Mouse (Mus musculus): Measurements from ENCODE around the gene Pkp4. TPM values are rescaled to one million over a fixed set of nuclear protein-coding genes. Genes with fewer than 3 reads are reported as not detected.

Gene Pkp4
- polyA plus RNA-seq (2014; fragmentation: Nextera tagmentation; extraction: Ambion mirVana): 17.4 and 19.3 TPM in 2 replicates

DNA sequence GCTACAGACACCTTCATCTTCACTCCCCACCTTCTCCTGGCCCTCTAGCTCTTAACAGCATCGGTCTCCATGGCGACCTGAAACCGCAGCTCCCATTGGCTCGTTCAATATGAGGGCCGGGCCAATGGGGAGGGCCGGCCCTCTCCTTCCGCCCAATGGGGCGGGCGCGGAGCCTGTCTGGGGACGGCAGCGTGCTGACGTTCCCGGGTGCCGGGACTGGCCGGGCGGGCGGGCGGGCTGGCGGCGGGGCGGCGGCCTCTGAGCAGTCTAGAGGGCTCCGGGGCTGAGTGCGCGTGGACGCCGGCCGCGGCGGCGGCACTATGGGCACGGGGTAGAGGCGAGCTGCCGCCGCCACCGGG lies at the start of gene Pkp4, which contains the start of gene Ccdc148:
Gene Pkp4 (plus strand): TSS at position 246 of the 359 bp plus-strand sequence.
Gene Ccdc148 (minus strand): TSS at position 79 of the 359 bp plus-strand sequence.
- H3K27ac ChIP-seq (replicated peaks; ENCODE audit: low read depth, low read length): peak within 1 kb of the TSS; percentile 66
- no peaks in the 10 kb centered on the region for H3K4me1 ChIP-seq (ENCODE audit: control insufficient read depth, insufficient read depth, low read length)
- DNase-seq (ENCODE audit: low spot score): peak; percentile 96
- peak within 1 kb of the TSS; percentile 85 for H3K9ac ChIP-seq (replicated peaks; ENCODE audit: low read length)
- no peaks in the 10 kb centered on the region for H3K36me3 ChIP-seq (replicated peaks; ENCODE audit: control insufficient read depth, insufficient read depth, low read depth, low read length)
- no peaks in the 10 kb centered on the region for H3K9me3 ChIP-seq (replicated peaks; ENCODE audit: control insufficient read depth, low read length)
- H3K4me3 ChIP-seq (ENCODE audit: low read depth, low read length): peak within 1 kb of the TSS; percentile 94
- H3K27me3 ChIP-seq (ENCODE audit: control insufficient read depth, insufficient read depth, low read length): no peaks in the 10 kb centered on the region
- 0% methylated on average over 23 of the region's 37 CpGs for WGBS
- H3K4me2 ChIP-seq (ENCODE audit: low read depth, low read length): peak within 1 kb of the TSS; percentile 91
- ATAC-seq (replicated peaks; ENCODE audit: insufficient number of reproducible peaks, low FRiP score, low TSS enrichment, low read depth): peak; percentile 98

DNA sequence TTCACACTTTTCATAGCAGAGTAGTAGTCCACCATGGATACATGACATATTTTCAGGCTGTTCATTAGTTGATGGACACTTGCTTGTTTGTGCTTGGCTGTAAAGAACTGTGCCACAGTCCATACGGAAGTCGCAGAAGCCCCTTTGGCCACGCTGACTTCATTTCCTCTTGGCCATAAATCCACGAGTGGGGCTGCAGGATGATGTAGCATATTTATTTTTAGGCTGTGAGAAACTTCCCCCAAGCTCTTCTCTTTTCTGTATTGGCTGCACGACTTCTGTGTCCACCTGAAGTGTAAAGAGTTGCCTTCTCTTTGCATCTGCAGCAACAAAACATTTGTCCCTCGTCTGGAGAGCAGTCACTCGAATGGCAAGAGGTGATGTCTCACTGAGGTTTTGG lies 31.6 kb upstream of the Pkp4 start:
- no peaks in the 10 kb centered on the region for H3K9me3 ChIP-seq (replicated peaks; ENCODE audit: control insufficient read depth, low read length)
- H3K4me3 ChIP-seq (ENCODE audit: low read depth, low read length): no peak overlapping the region
- no peak overlapping the region for H3K4me2 ChIP-seq (ENCODE audit: low read depth, low read length)
- H3K36me3 ChIP-seq (replicated peaks; ENCODE audit: control insufficient read depth, insufficient read depth, low read depth, low read length): no peaks in the 10 kb centered on the region
- ATAC-seq (replicated peaks; ENCODE audit: insufficient number of reproducible peaks, low FRiP score, low TSS enrichment, low read depth) (no peak), DNase-seq (ENCODE audit: low spot score) (no peak)
- H3K9ac ChIP-seq (replicated peaks; ENCODE audit: low read length): no peak overlapping the region
- H3K4me1 ChIP-seq (ENCODE audit: control insufficient read depth, insufficient read depth, low read length): no peaks in the 10 kb centered on the region
- H3K27ac ChIP-seq (replicated peaks; ENCODE audit: low read depth, low read length): no peak overlapping the region
- WGBS: 83% methylated on average over 7 of the region's 7 CpGs
- H3K27me3 ChIP-seq (ENCODE audit: control insufficient read depth, insufficient read depth, low read length): no peaks in the 10 kb centered on the region

DNA sequence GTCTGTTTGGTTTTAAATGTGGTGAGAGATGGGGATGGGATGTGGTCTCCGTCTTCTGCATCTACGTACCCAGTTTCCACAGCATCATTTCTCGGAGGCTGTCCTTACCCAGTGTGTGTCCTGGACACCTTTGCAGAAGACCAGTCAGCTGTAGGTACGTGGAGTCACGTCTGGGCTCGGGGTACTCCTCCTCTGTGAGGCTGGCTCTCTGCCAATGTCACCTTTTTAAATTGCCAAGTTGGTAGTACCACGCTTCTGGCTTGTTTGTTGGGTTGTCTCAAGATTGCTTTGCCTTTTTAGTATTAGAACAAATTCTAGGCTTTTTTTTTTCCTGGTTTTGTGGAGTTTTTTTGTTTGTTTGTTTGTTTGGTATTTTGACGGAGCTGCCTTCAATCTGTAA lies 30.8 kb upstream of the Pkp4 start:
- H3K4me2 ChIP-seq (ENCODE audit: low read depth, low read length): no peak overlapping the region
- no peak for DNase-seq (ENCODE audit: low spot score)
- no peak overlapping the region for H3K4me3 ChIP-seq (ENCODE audit: low read depth, low read length)
- no peaks in the 10 kb centered on the region for H3K36me3 ChIP-seq (replicated peaks; ENCODE audit: control insufficient read depth, insufficient read depth, low read depth, low read length)
- H3K27ac ChIP-seq (replicated peaks; ENCODE audit: low read depth, low read length): no peak overlapping the region
- no peaks in the 10 kb centered on the region for H3K27me3 ChIP-seq (ENCODE audit: control insufficient read depth, insufficient read depth, low read length)
- H3K9me3 ChIP-seq (replicated peaks; ENCODE audit: control insufficient read depth, low read length): no peaks in the 10 kb centered on the region
- no peak for ATAC-seq (replicated peaks; ENCODE audit: insufficient number of reproducible peaks, low FRiP score, low TSS enrichment, low read depth)
- WGBS: 90% methylated on average over 8 of the region's 8 CpGs
- no peaks in the 10 kb centered on the region for H3K4me1 ChIP-seq (ENCODE audit: control insufficient read depth, insufficient read depth, low read length)
- no peak overlapping the region for H3K9ac ChIP-seq (replicated peaks; ENCODE audit: low read length)

DNA sequence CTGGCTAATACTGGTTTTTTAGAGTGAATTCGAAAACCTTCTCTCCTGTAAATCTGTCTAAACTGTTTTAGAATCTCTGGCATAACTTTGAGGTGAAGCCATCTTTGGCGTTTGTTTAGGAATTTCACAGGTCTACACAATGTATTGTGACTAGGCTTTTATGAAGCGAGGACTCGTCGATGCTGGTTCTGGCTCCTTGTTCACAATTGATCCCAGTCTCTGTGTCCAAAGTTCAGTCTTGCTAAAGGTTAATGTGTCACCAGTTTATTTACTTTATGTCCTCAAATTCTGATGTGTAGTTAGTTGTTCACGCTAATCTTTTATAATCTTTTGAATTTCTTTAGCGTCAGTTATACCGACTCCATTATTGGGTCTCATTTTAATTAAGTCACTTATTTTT lies 29.6 kb upstream of the Pkp4 start:
- Histone ChIP-seq H3K27ac (replicated peaks; ENCODE audit: low read depth, low read length) (no peak overlapping the region), H3K4me2 (ENCODE audit: low read depth, low read length) (no peak overlapping the region), H3K4me1 (ENCODE audit: control insufficient read depth, insufficient read depth, low read length) (no peaks in the 10 kb centered on the region), H3K27me3 (ENCODE audit: control insufficient read depth, insufficient read depth, low read length) (no peaks in the 10 kb centered on the region), H3K9me3 (replicated peaks; ENCODE audit: control insufficient read depth, low read length) (no peaks in the 10 kb centered on the region), H3K4me3 (ENCODE audit: low read depth, low read length) (no peak overlapping the region), H3K36me3 (replicated peaks; ENCODE audit: control insufficient read depth, insufficient read depth, low read depth, low read length) (no peaks in the 10 kb centered on the region), H3K9ac (replicated peaks; ENCODE audit: low read length) (no peak overlapping the region)
- no peak for DNase-seq (ENCODE audit: low spot score)
- ATAC-seq (replicated peaks; ENCODE audit: insufficient number of reproducible peaks, low FRiP score, low TSS enrichment, low read depth): no peak
- WGBS: 90% methylated on average over 8 of the region's 8 CpGs

DNA sequence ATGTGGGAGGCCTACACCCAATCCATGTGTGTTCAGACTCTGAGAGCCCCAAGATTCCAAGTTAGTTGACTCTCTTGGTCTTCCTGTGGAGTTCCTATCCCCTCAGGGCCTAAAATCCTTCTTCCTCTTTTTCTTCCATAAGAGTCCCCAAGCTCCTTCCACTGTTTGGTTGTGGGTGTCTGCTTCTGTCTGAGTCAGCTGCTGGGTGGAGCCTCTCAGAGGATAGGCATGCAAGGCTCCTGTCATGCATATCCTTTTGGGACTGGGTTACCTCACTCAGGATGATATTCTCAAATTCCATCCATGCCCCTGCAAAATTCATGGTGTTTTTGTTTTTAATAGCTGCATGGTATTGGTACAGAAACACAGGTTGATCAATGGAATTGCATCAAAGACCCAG lies 5.2 kb upstream of the Pkp4 start:
- no peak overlapping the region for H3K27ac ChIP-seq (replicated peaks; ENCODE audit: low read depth, low read length)
- DNase-seq (ENCODE audit: low spot score): no peak
- no peak for ATAC-seq (replicated peaks; ENCODE audit: insufficient number of reproducible peaks, low FRiP score, low TSS enrichment, low read depth)

DNA sequence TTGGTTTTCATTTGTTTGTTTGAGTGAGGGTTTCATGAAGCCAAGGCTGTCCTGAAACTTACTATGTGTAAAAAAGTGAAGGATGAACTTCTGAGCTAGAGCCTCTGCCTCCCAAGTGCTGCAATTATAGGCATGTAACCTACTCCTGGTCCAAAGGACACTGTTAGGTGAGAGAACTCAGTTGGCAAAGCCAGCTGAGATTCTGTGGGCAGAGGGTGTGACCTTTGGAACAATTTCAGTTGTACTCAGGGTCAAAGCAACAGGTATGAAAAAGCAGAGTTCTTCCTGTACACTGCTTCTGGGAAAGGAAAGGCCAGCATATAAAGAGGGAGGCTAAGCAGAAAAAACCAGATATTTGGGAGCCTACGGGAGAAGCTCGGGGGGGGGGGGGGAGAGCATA lies 2.5 kb upstream of the Pkp4 start:
- Histone ChIP-seq H3K4me2 (ENCODE audit: low read depth, low read length) (no peak overlapping the region), H3K9ac (replicated peaks; ENCODE audit: low read length) (no peak overlapping the region), H3K4me3 (ENCODE audit: low read depth, low read length) (no peak overlapping the region), H3K36me3 (replicated peaks; ENCODE audit: control insufficient read depth, insufficient read depth, low read depth, low read length) (no peaks in the 10 kb centered on the region), H3K27me3 (ENCODE audit: control insufficient read depth, insufficient read depth, low read length) (no peaks in the 10 kb centered on the region), H3K4me1 (ENCODE audit: control insufficient read depth, insufficient read depth, low read length) (no peaks in the 10 kb centered on the region), H3K27ac (replicated peaks; ENCODE audit: low read depth, low read length) (no peak overlapping the region), H3K9me3 (replicated peaks; ENCODE audit: control insufficient read depth, low read length) (no peaks in the 10 kb centered on the region)
- DNase-seq (ENCODE audit: low spot score) (no peak), ATAC-seq (replicated peaks; ENCODE audit: insufficient number of reproducible peaks, low FRiP score, low TSS enrichment, low read depth) (no peak)
- WGBS: 55% methylated on average over 2 of the region's 2 CpGs

More for the DNA sequence above, 5.2 kb upstream of the Pkp4 start:
- no peak overlapping the region for H3K4me2 ChIP-seq (ENCODE audit: low read depth, low read length)
- no peak overlapping the region for H3K4me3 ChIP-seq (ENCODE audit: low read depth, low read length)
- H3K36me3 ChIP-seq (replicated peaks; ENCODE audit: control insufficient read depth, insufficient read depth, low read depth, low read length): no peaks in the 10 kb centered on the region
- H3K9ac ChIP-seq (replicated peaks; ENCODE audit: low read length): no peak overlapping the region
- no peaks in the 10 kb centered on the region for H3K9me3 ChIP-seq (replicated peaks; ENCODE audit: control insufficient read depth, low read length)
- no peaks in the 10 kb centered on the region for H3K4me1 ChIP-seq (ENCODE audit: control insufficient read depth, insufficient read depth, low read length)
- no peaks in the 10 kb centered on the region for H3K27me3 ChIP-seq (ENCODE audit: control insufficient read depth, insufficient read depth, low read length)

DNA sequence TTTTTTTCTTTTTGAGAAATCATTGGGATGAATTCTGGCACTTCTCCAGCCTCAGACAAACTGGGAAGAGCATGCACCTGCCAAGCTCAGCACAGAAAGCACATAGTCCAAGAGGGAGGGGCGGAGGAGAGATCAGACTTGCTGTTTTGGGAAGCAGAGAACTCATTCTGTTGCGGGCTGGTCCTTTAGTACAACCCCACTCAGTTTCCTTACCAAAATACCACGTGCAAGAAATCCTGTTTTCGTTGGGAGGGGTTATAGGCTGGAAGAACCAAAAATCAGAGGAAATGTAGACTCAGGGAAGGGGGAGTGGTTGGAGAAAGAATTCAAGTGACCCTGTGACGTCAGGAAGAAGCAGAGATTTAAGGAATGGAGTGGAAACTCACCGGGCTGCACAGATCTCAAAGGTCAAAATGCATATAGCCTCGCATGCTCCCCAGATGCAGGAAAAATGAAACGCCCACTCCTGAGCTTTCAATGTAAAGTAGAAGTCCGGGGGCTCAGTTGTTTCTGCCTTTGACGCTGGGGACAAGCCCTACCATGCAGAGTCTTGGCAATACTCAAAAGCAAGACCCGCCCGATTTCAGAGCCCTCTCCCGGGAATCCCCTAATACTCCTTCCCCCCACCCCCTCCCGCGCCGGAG lies 567 bp upstream of the Pkp4 start:
- Histone ChIP-seq H3K27me3 (ENCODE audit: control insufficient read depth, insufficient read depth, low read length) (no peaks in the 10 kb centered on the region), H3K4me2 (ENCODE audit: low read depth, low read length) (peak overlapping the region; percentile 62), H3K27ac (replicated peaks; ENCODE audit: low read depth, low read length) (no peak overlapping the region), H3K36me3 (replicated peaks; ENCODE audit: control insufficient read depth, insufficient read depth, low read depth, low read length) (no peaks in the 10 kb centered on the region), H3K4me1 (ENCODE audit: control insufficient read depth, insufficient read depth, low read length) (no peaks in the 10 kb centered on the region), H3K4me3 (ENCODE audit: low read depth, low read length) (peak overlapping the region; percentile 94), H3K9ac (replicated peaks; ENCODE audit: low read length) (no peak overlapping the region), H3K9me3 (replicated peaks; ENCODE audit: control insufficient read depth, low read length) (no peaks in the 10 kb centered on the region)
- DNase-seq (ENCODE audit: low spot score) (peak; percentile 52), ATAC-seq (replicated peaks; ENCODE audit: insufficient number of reproducible peaks, low FRiP score, low TSS enrichment, low read depth) (peak; percentile 4; the same call in 1 of the 2 replicates)
- under 1% methylated on average over 16 of the region's 16 CpGs for WGBS

DNA sequence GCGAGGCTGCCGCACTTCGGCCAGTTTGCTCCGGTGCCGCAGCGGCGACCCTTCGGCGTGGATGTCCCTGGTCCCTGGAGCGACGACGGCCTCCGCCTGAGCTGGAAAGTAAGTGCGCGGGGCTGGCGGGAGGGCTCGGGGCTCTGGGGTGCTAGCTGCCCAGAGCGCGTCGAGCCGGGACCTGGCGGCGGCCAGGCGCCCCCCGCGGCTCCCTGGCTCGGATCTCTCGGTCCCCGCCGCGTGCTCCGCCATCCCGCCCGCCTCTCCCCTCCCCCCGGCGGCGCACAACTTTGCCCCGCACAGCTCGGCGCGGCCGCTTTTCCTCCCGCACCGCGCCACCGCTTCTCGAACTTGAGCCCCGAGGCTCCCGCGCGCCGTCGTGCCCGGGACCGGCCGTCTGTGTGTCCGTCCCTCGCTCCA lies 381 bp downstream of the Pkp4 start:
- ATAC-seq (replicated peaks; ENCODE audit: insufficient number of reproducible peaks, low FRiP score, low TSS enrichment, low read depth) (peak; percentile 63), DNase-seq (ENCODE audit: low spot score) (no peak)
- Histone ChIP-seq H3K36me3 (replicated peaks; ENCODE audit: control insufficient read depth, insufficient read depth, low read depth, low read length) (no peaks in the 10 kb centered on the region), H3K9me3 (replicated peaks; ENCODE audit: control insufficient read depth, low read length) (no peaks in the 10 kb centered on the region), H3K4me3 (ENCODE audit: low read depth, low read length) (peak overlapping the region; percentile 94), H3K9ac (replicated peaks; ENCODE audit: low read length) (peak overlapping the region; percentile 85), H3K4me2 (ENCODE audit: low read depth, low read length) (peak overlapping the region; percentile 91), H3K27ac (replicated peaks; ENCODE audit: low read depth, low read length) (peak overlapping the region; percentile 66), H3K27me3 (ENCODE audit: control insufficient read depth, insufficient read depth, low read length) (no peaks in the 10 kb centered on the region), H3K4me1 (ENCODE audit: control insufficient read depth, insufficient read depth, low read length) (no peaks in the 10 kb centered on the region)
- under 1% methylated on average over 28 of the region's 58 CpGs for WGBS

All from embryonic facial prominence, embryonic 11.5 days (tissue).